Mouse (Mus musculus) R1 (cell line): Measurements from ENCODE around the gene Hddc2.

ENCODE experiments used
- DNase-seq: peaks from one replicate; pipeline ENCODE4 v3.0.0-alpha.2; 2018; ENCODE audit warnings: low read depth, low spot score

The Hddc2 gene

GRCm38 (mm10) chr10:31312865-31313848, at the start of gene Hddc2:
Hddc2 (plus strand) TSS chr10:31313383.
- peak; percentile 90 for DNase-seq

- DNase-seq: no peak
These were observed 40.4 kb upstream of the Hddc2 start for GRCm38 (mm10) chr10:31272738-31273137.

GRCm38 (mm10) chr10:31273171-31273570, 40.0 kb upstream of the Hddc2 start:
- DNase-seq: no peak

- DNase-seq: no peak
These were observed 25.4 kb upstream of the Hddc2 start for GRCm38 (mm10) chr10:31287787-31288186.

- DNase-seq: no peak
These were observed 24.3 kb upstream of the Hddc2 start for GRCm38 (mm10) chr10:31288697-31289390.

- DNase-seq: no peak
These were observed 17.5 kb upstream of the Hddc2 start for GRCm38 (mm10) chr10:31295705-31296104.

- DNase-seq: no peak
These were observed 16.7 kb upstream of the Hddc2 start for GRCm38 (mm10) chr10:31296458-31296857.

GRCm38 (mm10) chr10:31297106-31297505, 16.1 kb upstream of the Hddc2 start:
- no peak for DNase-seq

GRCm38 (mm10) chr10:31298263-31298662, 14.9 kb upstream of the Hddc2 start:
- DNase-seq: no peak

GRCm38 (mm10) chr10:31298921-31299574, 14.1 kb upstream of the Hddc2 start:
- peak; percentile 61 for DNase-seq

- DNase-seq: no peak
These were observed 12.9 kb upstream of the Hddc2 start for GRCm38 (mm10) chr10:31300292-31300691.

GRCm38 (mm10) chr10:31303446-31303845, 9.7 kb upstream of the Hddc2 start:
- DNase-seq: peak; percentile 76

GRCm38 (mm10) chr10:31307024-31307598, 6.1 kb upstream of the Hddc2 start:
- DNase-seq: no peak

- DNase-seq: no peak
These were observed 5.3 kb downstream of the Hddc2 start for GRCm38 (mm10) chr10:31318491-31318890.

GRCm38 (mm10) chr10:31329436-31329835, 16.3 kb downstream of the Hddc2 start:
- DNase-seq: no peak

GRCm38 (mm10) chr10:31330286-31330962, 17.2 kb downstream of the Hddc2 start:
- no peak for DNase-seq

GRCm38 (mm10) chr10:31331225-31331775, 18.1 kb downstream of the Hddc2 start:
- DNase-seq: no peak

GRCm38 (mm10) chr10:31336432-31336831, 23.2 kb downstream of the Hddc2 start:
- DNase-seq: no peak

- DNase-seq: no peak
These were observed 33.2 kb downstream of the Hddc2 start for GRCm38 (mm10) chr10:31346401-31346800.

- DNase-seq: no peak
These were observed 37.9 kb downstream of the Hddc2 start for GRCm38 (mm10) chr10:31351056-31351455.
